Mouse (Mus musculus): ENCODE measurements at regions not wholly inside any gene's neighbourhood (a gene's known extent, or its start where the extent isn't known, plus 50 kb on each side); places are given as distances from the start of the nearest gene placed in this dataset.

DNA sequence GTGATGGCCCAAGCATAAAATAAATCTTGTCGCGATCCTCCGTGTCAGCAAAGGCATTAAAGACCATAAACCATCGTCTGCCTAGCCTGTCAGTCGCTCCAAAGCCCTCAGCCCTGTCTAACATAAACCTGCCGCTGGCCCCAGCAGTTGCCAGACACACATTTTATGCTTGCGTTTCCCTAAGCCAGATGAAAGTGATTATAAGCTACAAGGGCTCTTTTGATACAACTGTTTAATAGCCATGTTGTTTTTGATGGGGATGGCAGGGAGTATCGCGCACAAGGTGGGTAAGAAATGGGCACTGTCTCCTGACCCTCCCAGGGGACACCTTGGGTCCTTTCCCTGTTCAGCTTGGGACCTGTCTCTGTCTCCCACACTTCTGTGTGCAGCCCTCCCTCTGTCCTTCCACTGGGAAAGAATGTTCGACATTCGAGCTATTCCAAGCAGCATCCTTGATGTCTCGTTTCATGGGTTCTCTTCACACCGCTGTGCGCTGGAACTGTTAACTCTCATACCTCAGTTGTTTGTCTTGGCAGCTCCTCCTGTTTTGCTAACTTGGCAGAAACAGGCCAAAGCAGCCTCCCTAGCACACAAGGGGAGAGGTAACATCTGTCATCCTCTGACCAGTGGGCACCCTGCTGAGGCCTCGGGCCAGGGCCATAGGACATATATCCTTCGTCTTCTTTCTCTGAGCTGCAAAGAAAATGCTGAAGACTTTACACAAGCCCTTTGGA lies 180.2 kb upstream of the Gmds start:
- no peak overlapping the region for H3K27ac ChIP-seq (replicated peaks; ENCODE audit: low read depth, low read length)
- ATAC-seq (ENCODE audit: low read depth) (no peak), DNase-seq (ENCODE audit: low spot score) (peak; percentile 61)

DNA sequence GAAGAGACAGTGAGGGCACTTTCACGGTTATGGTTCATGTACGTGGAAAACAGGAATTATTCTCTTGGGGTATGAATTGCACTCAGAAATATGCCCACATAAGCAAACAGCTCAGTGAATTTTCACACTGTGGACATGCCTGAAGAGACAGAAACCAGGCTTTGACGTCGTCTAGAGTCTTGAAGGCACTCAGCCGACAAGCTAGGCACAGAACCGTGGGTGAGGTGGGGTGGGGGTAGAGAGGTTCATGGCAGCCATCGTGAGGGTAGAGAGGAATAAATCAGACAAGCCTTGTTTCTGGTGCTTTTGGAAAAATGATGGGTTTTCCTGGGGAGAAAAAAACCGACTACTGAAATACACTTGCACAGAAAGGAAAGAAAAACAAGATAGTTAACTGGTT lies 179.0 kb upstream of the Gmds start:
- no peaks in the 10 kb centered on the region; the same call in 1 of the 2 replicates for H3K27me3 ChIP-seq (replicated peaks; ENCODE audit: control insufficient read depth, insufficient read depth, low read length)
- ATAC-seq (ENCODE audit: low read depth) (no peak), DNase-seq (ENCODE audit: low spot score) (no peak)
- no peak overlapping the region for H3K9ac ChIP-seq (ENCODE audit: low read depth, low read length)
- WGBS: 53% methylated on average over 8 of the region's 8 CpGs
- H3K4me2 ChIP-seq (ENCODE audit: low read depth, low read length): no peak overlapping the region
- H3K4me3 ChIP-seq (ENCODE audit: low read depth, low read length): no peak overlapping the region
- H3K36me3 ChIP-seq (ENCODE audit: control insufficient read depth, insufficient read depth, low read length): no peaks in the 10 kb centered on the region
- no peaks in the 10 kb centered on the region for H3K9me3 ChIP-seq (ENCODE audit: control insufficient read depth, low read length)
- peaks cover 9% of the 10 kb centered on the region; the same call in 1 of the 2 replicates for H3K4me1 ChIP-seq (ENCODE audit: control insufficient read depth, insufficient read depth, low read length)
- H3K27ac ChIP-seq (replicated peaks; ENCODE audit: low read depth, low read length): no peak overlapping the region

More for the DNA sequence above, 180.2 kb upstream of the Gmds start:
- Histone ChIP-seq H3K36me3 (ENCODE audit: control insufficient read depth, insufficient read depth, low read length) (no peaks in the 10 kb centered on the region), H3K4me2 (ENCODE audit: low read depth, low read length) (peak overlapping the region; percentile 20), H3K4me3 (ENCODE audit: low read depth, low read length) (no peak overlapping the region), H3K27me3 (replicated peaks; ENCODE audit: control insufficient read depth, insufficient read depth, low read length) (no peaks in the 10 kb centered on the region; the same call in 1 of the 2 replicates), H3K9me3 (ENCODE audit: control insufficient read depth, low read length) (no peaks in the 10 kb centered on the region), H3K4me1 (ENCODE audit: control insufficient read depth, insufficient read depth, low read length) (peaks cover 9% of the 10 kb centered on the region; the same call in 1 of the 2 replicates), H3K9ac (ENCODE audit: low read depth, low read length) (no peak overlapping the region)
- WGBS: 28% methylated on average over 16 of the region's 16 CpGs

DNA sequence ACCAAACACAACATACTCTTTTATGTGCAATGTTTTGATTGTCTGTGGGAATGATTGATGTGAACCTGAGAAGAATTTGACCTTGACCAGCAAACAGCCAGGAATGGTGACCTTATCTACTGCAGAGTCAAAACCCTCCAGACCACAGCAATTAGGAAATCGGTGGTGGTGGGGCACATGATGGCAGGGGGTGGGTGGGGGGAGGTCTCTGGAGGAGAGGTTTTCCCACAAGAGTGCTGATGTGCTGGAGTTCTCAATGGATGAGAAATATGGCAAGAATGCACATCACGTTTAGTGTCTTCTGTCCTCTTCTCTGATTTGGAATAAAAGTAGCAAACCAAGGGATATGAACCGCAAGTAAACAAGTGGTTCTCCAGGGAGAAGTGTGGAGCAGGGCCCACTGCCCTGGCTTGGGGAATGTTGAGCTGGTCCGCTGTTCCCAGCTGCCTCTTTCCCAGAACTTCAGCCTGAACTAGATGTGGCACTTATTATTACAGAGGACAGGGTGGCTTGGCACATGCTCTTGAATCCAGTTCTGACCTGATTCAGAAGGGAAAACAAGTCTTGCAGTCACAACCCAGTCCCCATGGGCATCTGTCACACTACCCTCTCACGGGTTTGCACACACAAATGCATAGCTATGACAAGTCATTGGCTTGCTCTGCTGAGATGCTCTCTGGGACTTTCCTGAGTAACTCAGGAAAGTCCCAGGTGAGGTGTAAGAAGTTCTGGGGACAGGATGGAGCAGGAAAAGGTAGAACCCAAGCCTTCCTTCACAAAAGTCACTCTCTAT lies 170.9 kb upstream of the Gmds start:
- H3K27me3 ChIP-seq (replicated peaks; ENCODE audit: control insufficient read depth, insufficient read depth, low read length): no peaks in the 10 kb centered on the region
- peaks cover 11% of the 10 kb centered on the region; the same call in 1 of the 2 replicates for H3K4me1 ChIP-seq (ENCODE audit: control insufficient read depth, insufficient read depth, low read length)
- WGBS: 51% methylated on average over 5 of the region's 5 CpGs
- H3K9me3 ChIP-seq (ENCODE audit: control insufficient read depth, low read length): no peaks in the 10 kb centered on the region
- no peak overlapping the region for H3K27ac ChIP-seq (replicated peaks; ENCODE audit: low read depth, low read length)
- H3K4me3 ChIP-seq (ENCODE audit: low read depth, low read length): no peak overlapping the region
- H3K9ac ChIP-seq (ENCODE audit: low read depth, low read length): no peak overlapping the region
- no peaks in the 10 kb centered on the region for H3K36me3 ChIP-seq (ENCODE audit: control insufficient read depth, insufficient read depth, low read length)
- H3K4me2 ChIP-seq (ENCODE audit: low read depth, low read length): no peak overlapping the region
- peak; percentile 20 for DNase-seq (ENCODE audit: low spot score)
- ATAC-seq (ENCODE audit: low read depth): no peak

GRCm38 (mm10) chr13:32508447-32508846 lies 169.9 kb upstream of the Gmds start:
- H3K4me3 ChIP-seq (ENCODE audit: low read depth, low read length): no peak overlapping the region
- peak; percentile 63 for ATAC-seq (ENCODE audit: low read depth)
- H3K4me2 ChIP-seq (ENCODE audit: low read depth, low read length): no peak overlapping the region
- H3K27ac ChIP-seq (replicated peaks; ENCODE audit: low read depth, low read length): no peak overlapping the region
- H3K36me3 ChIP-seq (ENCODE audit: control insufficient read depth, insufficient read depth, low read length): no peaks in the 10 kb centered on the region
- DNase-seq (ENCODE audit: low spot score): peak; percentile 79
- 54% methylated on average over 3 of the region's 3 CpGs for WGBS
- no peak overlapping the region for H3K9ac ChIP-seq (ENCODE audit: low read depth, low read length)
- no peaks in the 10 kb centered on the region for H3K27me3 ChIP-seq (replicated peaks; ENCODE audit: control insufficient read depth, insufficient read depth, low read length)
- H3K9me3 ChIP-seq (ENCODE audit: control insufficient read depth, low read length): no peaks in the 10 kb centered on the region
- H3K4me1 ChIP-seq (ENCODE audit: control insufficient read depth, insufficient read depth, low read length): peaks cover 11% of the 10 kb centered on the region; the same call in 1 of the 2 replicates

GRCm38 (mm10) chr13:32507825-32508224 lies 169.3 kb upstream of the Gmds start:
- ATAC-seq (ENCODE audit: low read depth): no peak
- WGBS: 86% methylated on average over 2 of the region's 2 CpGs

GRCm38 (mm10) chr13:32498205-32498790 lies 159.8 kb upstream of the Gmds start:
- DNase-seq (ENCODE audit: low spot score): no peak
- H3K9ac ChIP-seq (ENCODE audit: low read depth, low read length): no peak overlapping the region
- H3K4me3 ChIP-seq (ENCODE audit: low read depth, low read length): no peak overlapping the region
- H3K4me1 ChIP-seq (ENCODE audit: control insufficient read depth, insufficient read depth, low read length): peaks cover 39% of the 10 kb centered on the region
- 48% methylated on average over 8 of the region's 8 CpGs for WGBS
- no peak overlapping the region for H3K4me2 ChIP-seq (ENCODE audit: low read depth, low read length)
- H3K27me3 ChIP-seq (replicated peaks; ENCODE audit: control insufficient read depth, insufficient read depth, low read length): no peaks in the 10 kb centered on the region; the same call in 1 of the 2 replicates
- H3K9me3 ChIP-seq (ENCODE audit: control insufficient read depth, low read length): no peaks in the 10 kb centered on the region
- no peaks in the 10 kb centered on the region for H3K36me3 ChIP-seq (ENCODE audit: control insufficient read depth, insufficient read depth, low read length)
- no peak for ATAC-seq (ENCODE audit: low read depth)
- H3K27ac ChIP-seq (replicated peaks; ENCODE audit: low read depth, low read length): no peak overlapping the region

More at GRCm38 (mm10) chr13:32507825-32508224, 169.3 kb upstream of the Gmds start:
- H3K27me3 ChIP-seq (replicated peaks; ENCODE audit: control insufficient read depth, insufficient read depth, low read length): no peaks in the 10 kb centered on the region
- H3K4me3 ChIP-seq (ENCODE audit: low read depth, low read length): no peak overlapping the region
- no peak overlapping the region for H3K4me2 ChIP-seq (ENCODE audit: low read depth, low read length)
- peaks cover 11% of the 10 kb centered on the region; the same call in 1 of the 2 replicates for H3K4me1 ChIP-seq (ENCODE audit: control insufficient read depth, insufficient read depth, low read length)
- no peaks in the 10 kb centered on the region for H3K36me3 ChIP-seq (ENCODE audit: control insufficient read depth, insufficient read depth, low read length)
- no peak overlapping the region for H3K9ac ChIP-seq (ENCODE audit: low read depth, low read length)
- no peak overlapping the region for H3K27ac ChIP-seq (replicated peaks; ENCODE audit: low read depth, low read length)
- no peaks in the 10 kb centered on the region for H3K9me3 ChIP-seq (ENCODE audit: control insufficient read depth, low read length)
- DNase-seq (ENCODE audit: low spot score): no peak

- WGBS: 86% methylated on average over 2 of the region's 2 CpGs
- peaks cover 49% of the 10 kb centered on the region for H3K4me1 ChIP-seq (ENCODE audit: control insufficient read depth, insufficient read depth, low read length)
Measured at GRCm38 (mm10) chr13:32496263-32496662, 157.7 kb upstream of the Gmds start.

GRCm38 (mm10) chr13:32495063-32495462 lies 156.5 kb upstream of the Gmds start:
- Histone ChIP-seq H3K27me3 (replicated peaks; ENCODE audit: control insufficient read depth, insufficient read depth, low read length) (no peaks in the 10 kb centered on the region; the same call in 1 of the 2 replicates), H3K27ac (replicated peaks; ENCODE audit: low read depth, low read length) (peak overlapping the region; percentile 28; the same call in 1 of the 2 replicates), H3K4me2 (ENCODE audit: low read depth, low read length) (no peak overlapping the region), H3K4me3 (ENCODE audit: low read depth, low read length) (no peak overlapping the region), H3K36me3 (ENCODE audit: control insufficient read depth, insufficient read depth, low read length) (no peaks in the 10 kb centered on the region), H3K4me1 (ENCODE audit: control insufficient read depth, insufficient read depth, low read length) (peaks cover 49% of the 10 kb centered on the region), H3K9me3 (ENCODE audit: control insufficient read depth, low read length) (no peaks in the 10 kb centered on the region), H3K9ac (ENCODE audit: low read depth, low read length) (no peak overlapping the region)
- DNase-seq (ENCODE audit: low spot score) (peak; percentile 10), ATAC-seq (ENCODE audit: low read depth) (no peak)
- 47% methylated on average over 6 of the region's 6 CpGs for WGBS

More at GRCm38 (mm10) chr13:32496263-32496662, 157.7 kb upstream of the Gmds start:
- DNase-seq (ENCODE audit: low spot score) (no peak), ATAC-seq (ENCODE audit: low read depth) (no peak)
- Histone ChIP-seq H3K9ac (ENCODE audit: low read depth, low read length) (no peak overlapping the region), H3K36me3 (ENCODE audit: control insufficient read depth, insufficient read depth, low read length) (no peaks in the 10 kb centered on the region), H3K9me3 (ENCODE audit: control insufficient read depth, low read length) (no peaks in the 10 kb centered on the region), H3K4me3 (ENCODE audit: low read depth, low read length) (no peak overlapping the region), H3K27ac (replicated peaks; ENCODE audit: low read depth, low read length) (no peak overlapping the region), H3K27me3 (replicated peaks; ENCODE audit: control insufficient read depth, insufficient read depth, low read length) (no peaks in the 10 kb centered on the region; the same call in 1 of the 2 replicates), H3K4me2 (ENCODE audit: low read depth, low read length) (no peak overlapping the region)
